8 mouse cellular contexts compared by ENCODE assay signal in genomic region chr8:116922060-116922757, GRCm38 (mm10). TPM values are rescaled to one million over a fixed set of nuclear protein-coding genes. Genes with fewer than 3 reads are reported as not detected.
DNase-seq lines count a peak whose midpoint lies in the region; ATAC-seq and TF ChIP-seq lines count a peak whose summit lies in the region.

No protein-coding gene starts in this region.

- H3K9me3 ChIP-seq in lung, postnatal 0 days (ENCODE audit: low read length) = no peaks in the 10 kb centered on the region
- H3K9me3 ChIP-seq in forebrain, embryonic 11.5 days (ENCODE audit: control insufficient read depth, low read length) = no peaks in the 10 kb centered on the region
- no peaks in the 10 kb centered on the region for H3K9me3 ChIP-seq in intestine, postnatal 0 days (ENCODE audit: control insufficient read depth)
- no peaks in the 10 kb centered on the region for H3K9me3 ChIP-seq in neural tube, embryonic 15.5 days (replicated peaks)

- H3K4me2 ChIP-seq in lung, postnatal 0 days (replicated peaks; ENCODE audit: low read depth, low read length) = peak overlapping the region; percentile 79
- H3K4me2 ChIP-seq in forebrain, embryonic 11.5 days (ENCODE audit: low read depth, low read length, severe bottlenecking) = peak overlapping the region; percentile 70
- H3K4me2 ChIP-seq in intestine, postnatal 0 days (replicated peaks; ENCODE audit: low read depth) = peak overlapping the region; percentile 89
- H3K4me2 ChIP-seq in neural tube, embryonic 15.5 days = peak overlapping the region; percentile 86

- no peak for ATAC-seq in lung, postnatal 0 days
- ATAC-seq in forebrain, embryonic 11.5 days (replicated peaks; ENCODE audit: low FRiP score) = no peak
- no peak for ATAC-seq in intestine, postnatal 0 days
- no peak for ATAC-seq in neural tube, embryonic 15.5 days (ENCODE audit: low FRiP score)

- H3K4me1 ChIP-seq in lung, postnatal 0 days (ENCODE audit: insufficient read depth, low read depth, low read length) = peaks cover 8% of the 10 kb centered on the region; the same call in 1 of the 2 replicates
- H3K4me1 ChIP-seq in forebrain, embryonic 11.5 days (replicated peaks; ENCODE audit: control insufficient read depth, insufficient read depth, low read length) = peaks cover 4% of the 10 kb centered on the region; the same call in 1 of the 2 replicates
- peaks cover 9% of the 10 kb centered on the region; the same call in 1 of the 2 replicates for H3K4me1 ChIP-seq in intestine, postnatal 0 days (replicated peaks; ENCODE audit: control insufficient read depth, insufficient read depth, low read length)
- H3K4me1 ChIP-seq in neural tube, embryonic 15.5 days = peaks cover 12% of the 10 kb centered on the region

- 25% methylated on average over 17 of the region's 17 CpGs for WGBS in lung, postnatal 0 days
- 34% methylated on average over 17 of the region's 17 CpGs for WGBS in forebrain, embryonic 11.5 days
- WGBS in intestine, postnatal 0 days = 20% methylated on average over 17 of the region's 17 CpGs
- WGBS in neural tube, embryonic 15.5 days = 31% methylated on average over 17 of the region's 17 CpGs

- H3K36me3 ChIP-seq in lung, postnatal 0 days (ENCODE audit: insufficient read depth, low read length) = no peaks in the 10 kb centered on the region
- H3K36me3 ChIP-seq in forebrain, embryonic 11.5 days (ENCODE audit: control insufficient read depth, insufficient read depth, low read length) = no peaks in the 10 kb centered on the region
- no peaks in the 10 kb centered on the region for H3K36me3 ChIP-seq in intestine, postnatal 0 days (ENCODE audit: control insufficient read depth, insufficient read depth)
- no peaks in the 10 kb centered on the region for H3K36me3 ChIP-seq in neural tube, embryonic 15.5 days

- no peak for TF ChIP-seq CTCF in lung, postnatal 0 days (IDR thresholded peaks at IDR 0.05)
- TF ChIP-seq CTCF in intestine, postnatal 0 days (IDR thresholded peaks at IDR 0.05; ENCODE audit: low read depth) = no peak

- H3K4me3 ChIP-seq in lung, postnatal 0 days (ENCODE audit: low read depth, low read length) = peak overlapping the region; percentile 83
- peak overlapping the region; percentile 76 for H3K4me3 ChIP-seq in forebrain, embryonic 11.5 days (ENCODE audit: low read depth, low read length)
- H3K4me3 ChIP-seq in intestine, postnatal 0 days (ENCODE audit: low read depth, low read length) = peak overlapping the region; percentile 94
- H3K4me3 ChIP-seq in neural tube, embryonic 15.5 days (replicated peaks) = peak overlapping the region; percentile 95

- peak; percentile 31 for DNase-seq in lung, postnatal 0 days (ENCODE audit: low spot score)
- DNase-seq in lung, postnatal 4 days = no peak
- no peak for DNase-seq in forebrain, embryonic 11.5 days (ENCODE audit: low spot score)
- no peak for DNase-seq in gastrocnemius, postnatal 25 days
- DNase-seq in thymus, postnatal 0 days (ENCODE audit: low spot score) = no peak
- DNase-seq in layer of hippocampus, adult 8-10 months (ENCODE audit: low spot score in 2 of 2) = no peak

- H3K9ac ChIP-seq in lung, postnatal 0 days (replicated peaks; ENCODE audit: low read depth) = peak overlapping the region; percentile 51
- H3K9ac ChIP-seq in forebrain, embryonic 11.5 days (ENCODE audit: low read length) = peak overlapping the region; percentile 84
- H3K9ac ChIP-seq in intestine, postnatal 0 days (ENCODE audit: low read depth, low read length) = peak overlapping the region; percentile 80
- peak overlapping the region; percentile 63 for H3K9ac ChIP-seq in neural tube, embryonic 15.5 days (replicated peaks)

- H3K27ac ChIP-seq in lung, postnatal 0 days (ENCODE audit: low read length) = peak overlapping the region; percentile 80
- H3K27ac ChIP-seq in forebrain, embryonic 11.5 days (ENCODE audit: low read depth, low read length) = no peak overlapping the region
- 0 out of 2 replicates have a peak overlapping the region, but pooled peaks have one; percentile 88 for H3K27ac ChIP-seq in intestine, postnatal 0 days (ENCODE audit: low read depth, low read length)
- peak overlapping the region; percentile 91 for H3K27ac ChIP-seq in neural tube, embryonic 15.5 days (replicated peaks)

- TF ChIP-seq EP300 in lung, postnatal 0 days (IDR thresholded peaks at IDR 0.05) = no peak

- no peaks in the 10 kb centered on the region for H3K27me3 ChIP-seq in lung, postnatal 0 days (replicated peaks; ENCODE audit: insufficient read depth, low read length)
- H3K27me3 ChIP-seq in forebrain, embryonic 11.5 days (ENCODE audit: control insufficient read depth, insufficient read depth, low read length) = no peaks in the 10 kb centered on the region
- H3K27me3 ChIP-seq in intestine, postnatal 0 days (replicated peaks; ENCODE audit: control insufficient read depth, insufficient read depth, low read length) = no peaks in the 10 kb centered on the region
- no peaks in the 10 kb centered on the region for H3K27me3 ChIP-seq in neural tube, embryonic 15.5 days (replicated peaks)

RNA-seq across cellular contexts. Expression of gene Cenpn, which starts 0.7 kb away (rescaled TPM):
- 2.7 and 3.7 TPM in 2 replicates for polyA plus RNA-seq in lung, postnatal 0 days (2015; fragmentation: Nextera tagmentation; extraction: Ambion mirVana)
- polyA plus RNA-seq in forebrain, embryonic 11.5 days (2014; fragmentation: Nextera tagmentation; extraction: Ambion mirVana) = 58.3 and 59.5 TPM in 2 replicates
- polyA plus RNA-seq in intestine, postnatal 0 days (2015; fragmentation: Nextera tagmentation; extraction: Ambion mirVana) = 4.7 and 5.7 TPM in 2 replicates
- polyA plus RNA-seq in neural tube, embryonic 15.5 days (2015; fragmentation: Nextera tagmentation; extraction: Ambion mirVana) = 7.4 and 13.7 TPM in 2 replicates
- total RNA-seq in gastrocnemius, postnatal 25 days (2021) = under 1 TPM; 0.51 to 0.62 TPM
- polyA plus RNA-seq in thymus, postnatal 0 days (2015; fragmentation: Nextera tagmentation; extraction: Ambion mirVana) = 32.2 and 35.4 TPM in 2 replicates
- 1 to 10 TPM; 1.1 to 1.9 (median 1.6) TPM for total RNA-seq in layer of hippocampus, adult 8-10 months (2022)

RNA-seq across cellular contexts. Expression of gene Cmc2, which starts 1.0 kb away (rescaled TPM):
- 28.6 and 36.6 TPM in 2 replicates for polyA plus RNA-seq in lung, postnatal 0 days (2015; fragmentation: Nextera tagmentation; extraction: Ambion mirVana)
- polyA plus RNA-seq in forebrain, embryonic 11.5 days (2014; fragmentation: Nextera tagmentation; extraction: Ambion mirVana) = 71.4 and 83.9 TPM in 2 replicates
- 50.7 and 58.0 TPM in 2 replicates for polyA plus RNA-seq in intestine, postnatal 0 days (2015; fragmentation: Nextera tagmentation; extraction: Ambion mirVana)
- polyA plus RNA-seq in neural tube, embryonic 15.5 days (2015; fragmentation: Nextera tagmentation; extraction: Ambion mirVana) = 39.4 and 40.1 TPM in 2 replicates
- total RNA-seq in gastrocnemius, postnatal 25 days (2021) = 10 to 100 TPM; 26.1 to 34.2 TPM
- polyA plus RNA-seq in thymus, postnatal 0 days (2015; fragmentation: Nextera tagmentation; extraction: Ambion mirVana) = 132 and 136 TPM in 2 replicates
- total RNA-seq in layer of hippocampus, adult 8-10 months (2022) = 10 to 100 TPM; 11.8 to 13.6 (median 13.1) TPM

RNA-seq across cellular contexts. Expression of gene Atmin, which starts 21.0 kb away (rescaled TPM):
- polyA plus RNA-seq in lung, postnatal 0 days (2015; fragmentation: Nextera tagmentation; extraction: Ambion mirVana) = 8.7 and 9.7 TPM in 2 replicates
- polyA plus RNA-seq in forebrain, embryonic 11.5 days (2014; fragmentation: Nextera tagmentation; extraction: Ambion mirVana) = 18.6 and 19.8 TPM in 2 replicates
- polyA plus RNA-seq in intestine, postnatal 0 days (2015; fragmentation: Nextera tagmentation; extraction: Ambion mirVana) = 5.5 and 6.2 TPM in 2 replicates
- 19.4 and 19.6 TPM in 2 replicates for polyA plus RNA-seq in neural tube, embryonic 15.5 days (2015; fragmentation: Nextera tagmentation; extraction: Ambion mirVana)
- 10 to 100 TPM; 14.3 to 15.4 TPM for total RNA-seq in gastrocnemius, postnatal 25 days (2021)
- 12.5 and 13.1 TPM in 2 replicates for polyA plus RNA-seq in thymus, postnatal 0 days (2015; fragmentation: Nextera tagmentation; extraction: Ambion mirVana)
- total RNA-seq in layer of hippocampus, adult 8-10 months (2022) = 10 to 100 TPM; 44.4 to 47.7 (median 45.2) TPM

RNA-seq across cellular contexts. Expression of gene 1700030J22Rik, which starts 56.5 kb away (rescaled TPM):
- polyA plus RNA-seq in lung, postnatal 0 days (2015; fragmentation: Nextera tagmentation; extraction: Ambion mirVana) = 2.6 TPM in 2 replicates
- polyA plus RNA-seq in forebrain, embryonic 11.5 days (2014; fragmentation: Nextera tagmentation; extraction: Ambion mirVana) = 2.8 and 4.4 TPM in 2 replicates
- 0.34 and 0.46 TPM in 2 replicates for polyA plus RNA-seq in intestine, postnatal 0 days (2015; fragmentation: Nextera tagmentation; extraction: Ambion mirVana)
- 5.9 and 7.0 TPM in 2 replicates for polyA plus RNA-seq in neural tube, embryonic 15.5 days (2015; fragmentation: Nextera tagmentation; extraction: Ambion mirVana)
- total RNA-seq in gastrocnemius, postnatal 25 days (2021) = under 1 TPM; 0.15 to 0.29 TPM
- 0.69 and 0.95 TPM in 2 replicates for polyA plus RNA-seq in thymus, postnatal 0 days (2015; fragmentation: Nextera tagmentation; extraction: Ambion mirVana)
- 10 to 100 TPM in 1 of 4 experiments, 1 to 10 TPM in 3; 7.3 to 10.6 (median 8.6) TPM for total RNA-seq in layer of hippocampus, adult 8-10 months (2022)
